Mouse (Mus musculus) liver, adult 2 months (tissue): ENCODE measurements around the gene Ing2. TPM values are rescaled to one million over a fixed set of nuclear protein-coding genes. Genes with fewer than 3 reads are reported as not detected.

ENCODE experiments used
- DNase-seq: peaks from one replicate; pipeline ENCODE4 v3.0.0-alpha.2; 2011; ENCODE audit warnings: low read depth, low spot score; ENCODE audit errors: extremely low read depth
- H3K27ac ChIP-seq: fragments of 200-500 bp; replicated peaks from 2 replicates; pipeline ENCODE4 v1.5.1; 2012; ENCODE audit warnings: low read depth, mild to moderate bottlenecking, control low read depth, inconsistent platforms, low read length; ENCODE audit not compliant: insufficient read depth
- H3K27me3 ChIP-seq: fragments of 200-500 bp; 2 replicates; pipeline ENCODE4 v1.6.1; 2012; ENCODE audit warnings: mild to moderate bottlenecking, moderate library complexity, low read length, inconsistent platforms; ENCODE audit not compliant: control insufficient read depth, insufficient read depth
- H3K36me3 ChIP-seq: fragments of 200-500 bp; 2 replicates; pipeline ENCODE4 v1.6.1; 2012; ENCODE audit warnings: low read length, inconsistent platforms; ENCODE audit not compliant: control insufficient read depth, insufficient read depth
- H3K4me1 ChIP-seq: fragments of 200-500 bp; 2 replicates; pipeline ENCODE4 v1.6.1; 2011; ENCODE audit warnings: low read length; ENCODE audit not compliant: control insufficient read depth, insufficient read depth
- H3K4me3 ChIP-seq: fragments of 200-500 bp; 2 replicates; pipeline ENCODE4 v1.5.1; 2011; ENCODE audit warnings: low read depth, mild to moderate bottlenecking, control low read depth, low read length, moderate library complexity; ENCODE audit not compliant: insufficient read depth
- H3K79me2 ChIP-seq: fragments of 200-500 bp; 2 replicates; pipeline ENCODE4 v1.6.1; 2012; ENCODE audit warnings: inconsistent platforms, mild to moderate bottlenecking, low read length, moderate library complexity; ENCODE audit not compliant: control insufficient read depth, insufficient read depth
- H3K9ac ChIP-seq: fragments of 200-500 bp; 2 replicates; pipeline ENCODE4 v1.6.1; 2012; ENCODE audit warnings: low read depth, mild to moderate bottlenecking, control low read depth, inconsistent platforms, low read length
- CTCF ChIP-seq: fragments of 200-500 bp; IDR thresholded peaks from 2 replicates; pipeline ENCODE4 v1.5.1; 2011; ENCODE audit warnings: low read depth, low read length, control low read depth
- POLR2A ChIP-seq: fragments of 200-500 bp; IDR thresholded peaks from 2 replicates; pipeline ENCODE4 v1.6.1; 2011; ENCODE audit warnings: low read length, control low read depth; ENCODE audit not compliant: insufficient read depth; ENCODE audit errors: extremely low read depth
- whole genome bisulfite sequencing: fragments of 180-500 bp; shearing (Covaris S2); methylation state at CpG from one replicate; pipeline ENCODE4 v1.1.7; 2018; 5-methylcytosine and 5-hydroxymethylcytosine counted together
- polyA plus RNA-seq: library from polyadenylated mRNA; depleted of rRNA; stranded (reverse); fragments of >200 nt; gene quantifications from 2 replicates; pipeline ENCODE4 v1.2.3, GENCODE M21; 2012; rRNA removed
- total RNA-seq: library from RNA; depleted of rRNA; stranded (reverse); fragments of >200 nt; gene quantifications from 2 replicates; pipeline ENCODE4 v1.2.3, GENCODE M21; 2014; rRNA removed

The Ing2 gene
- total and polyA plus RNA-seq, 2 experiments: 2.6 to 11.4 TPM

DNA sequence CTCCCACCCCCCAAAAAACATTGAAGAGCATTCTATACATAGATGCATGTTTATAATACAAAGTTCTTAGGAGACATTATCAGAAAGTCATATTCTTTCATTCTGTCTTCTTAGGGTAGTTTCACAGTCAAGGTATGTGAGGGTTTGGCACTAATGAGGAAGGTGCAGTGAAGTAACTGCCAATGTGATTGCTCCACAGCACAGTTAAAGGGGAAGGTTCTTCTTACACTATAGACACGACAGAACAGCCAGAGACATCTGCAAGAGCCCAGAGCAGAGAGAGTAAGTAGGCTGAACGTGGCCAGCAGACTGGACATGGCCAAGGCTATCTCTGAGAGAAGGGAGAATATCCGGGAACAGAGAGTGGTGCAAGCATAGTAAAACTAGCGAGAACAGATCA is 38.2 kb downstream of the Ing2 start:
- 72% methylated on average over 4 of the region's 4 CpGs for WGBS
- Histone ChIP-seq H3K4me1 (no peaks in the 10 kb centered on the region), H3K27me3 (no peaks in the 10 kb centered on the region)

DNA sequence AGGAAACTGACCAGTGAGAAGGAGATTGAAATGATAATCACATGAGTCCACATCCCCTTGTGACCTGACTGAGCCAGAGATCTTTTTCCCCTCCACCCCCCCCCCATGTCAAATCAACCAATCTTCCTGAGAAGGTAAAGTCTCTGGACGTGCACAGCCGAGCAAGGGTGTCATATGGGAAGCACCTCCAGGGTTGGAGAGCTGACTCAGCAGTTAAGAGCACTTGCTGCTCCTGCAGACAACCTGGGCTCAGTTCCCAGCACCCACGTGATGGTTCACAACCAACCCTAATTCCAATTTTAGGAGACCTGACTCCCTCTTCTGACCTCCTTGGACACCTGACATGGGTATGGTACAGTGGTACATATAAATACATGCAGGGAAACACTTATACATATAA is 39.3 kb downstream of the Ing2 start:
- no peaks in the 10 kb centered on the region for H3K79me2 ChIP-seq
- no peak for DNase-seq
- 92% methylated on average over 3 of the region's 3 CpGs for WGBS
- no peak overlapping the region for H3K4me3 ChIP-seq
- no peak overlapping the region for H3K9ac ChIP-seq
- H3K27me3 ChIP-seq: no peaks in the 10 kb centered on the region
- no peaks in the 10 kb centered on the region for H3K4me1 ChIP-seq
- no peak overlapping the region for H3K27ac ChIP-seq
- no peaks in the 10 kb centered on the region for H3K36me3 ChIP-seq
- TF ChIP-seq CTCF (no peak), POLR2A (no peak)

More for the DNA sequence above, 38.2 kb downstream of the Ing2 start:
- Histone ChIP-seq H3K4me3 (no peak overlapping the region), H3K27ac (no peak overlapping the region), H3K36me3 (no peaks in the 10 kb centered on the region), H3K9ac (no peak overlapping the region), H3K79me2 (no peaks in the 10 kb centered on the region)
- TF ChIP-seq CTCF (no peak), POLR2A (no peak)
- DNase-seq: no peak

DNA sequence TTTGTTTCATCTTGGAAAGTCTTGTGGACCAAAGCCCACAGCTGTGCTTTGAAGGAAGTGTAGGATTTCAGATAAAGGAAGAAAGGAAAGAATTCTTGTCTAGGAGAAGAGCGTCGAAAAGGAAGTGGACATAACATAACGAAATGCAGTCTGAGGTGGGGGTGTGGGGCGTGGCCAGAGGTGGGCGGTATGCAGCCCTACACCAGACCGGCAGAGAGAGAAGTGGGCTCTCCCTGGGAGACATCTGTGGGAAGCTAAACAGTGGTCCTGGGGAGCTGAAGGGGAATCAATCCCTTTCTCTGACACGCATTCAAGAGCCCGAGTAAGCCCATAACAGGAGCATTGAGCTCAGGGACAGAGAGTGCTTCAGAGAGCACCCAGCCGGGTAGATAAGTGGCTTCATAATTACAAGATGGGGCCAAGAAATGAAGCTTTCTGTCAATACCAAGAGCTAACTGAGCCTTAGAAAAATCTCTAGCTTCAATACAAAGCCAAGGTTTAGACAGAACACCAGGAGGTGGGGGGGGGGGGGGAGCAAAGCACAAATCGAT is 40.5 kb downstream of the Ing2 start:
- no peaks in the 10 kb centered on the region for H3K36me3 ChIP-seq
- no peak for DNase-seq
- H3K4me1 ChIP-seq: no peaks in the 10 kb centered on the region
- H3K27me3 ChIP-seq: no peaks in the 10 kb centered on the region
- no peak overlapping the region for H3K9ac ChIP-seq
- no peak for TF ChIP-seq CTCF
- TF ChIP-seq POLR2A: no peak
- H3K79me2 ChIP-seq: no peaks in the 10 kb centered on the region
- WGBS: 60% methylated on average over 10 of the region's 10 CpGs
- H3K4me3 ChIP-seq: no peak overlapping the region
- no peak overlapping the region for H3K27ac ChIP-seq

DNA sequence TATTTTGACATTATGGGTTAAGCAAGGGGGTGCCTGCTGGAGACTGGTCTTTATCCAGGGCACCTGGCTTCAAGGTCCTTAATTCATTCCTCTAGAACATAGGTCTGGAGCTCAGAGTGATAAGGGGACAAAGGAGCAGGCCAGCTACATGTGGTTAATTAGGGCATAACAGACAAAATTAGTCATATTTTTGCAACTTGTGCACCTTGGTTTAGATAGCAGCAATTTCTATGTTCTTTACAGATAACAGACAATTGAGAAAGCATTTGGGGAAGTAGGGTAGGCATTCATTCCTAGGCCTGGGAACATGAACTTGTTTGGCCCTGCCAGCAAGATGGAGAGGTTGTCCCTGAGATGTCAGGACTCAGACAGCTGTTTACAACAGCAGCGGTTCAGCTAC is 54.2 kb downstream of the Ing2 start:
- TF ChIP-seq POLR2A (no peak), CTCF (no peak)
- H3K9ac ChIP-seq: no peak overlapping the region
- no peaks in the 10 kb centered on the region for H3K79me2 ChIP-seq
- no peaks in the 10 kb centered on the region for H3K4me1 ChIP-seq
- H3K4me3 ChIP-seq: no peak overlapping the region
- H3K27me3 ChIP-seq: no peaks in the 10 kb centered on the region
- 95% methylated on average over 1 of the region's 1 CpGs for WGBS
- no peak for DNase-seq
- no peak overlapping the region for H3K27ac ChIP-seq
- no peaks in the 10 kb centered on the region for H3K36me3 ChIP-seq

Other genes starting within 250 kb of the Ing2 start
- gene Stox2, start 229.2 kb downstream of the Ing2 start, total RNA-seq: 0.87 and 1.0 TPM in 2 replicates
- gene Stox2, start 229.2 kb downstream of the Ing2 start, polyA plus RNA-seq: 0.10 and 0.26 TPM in 2 replicates
- 25.0 and 25.6 TPM in 2 replicates for gene Trappc11, start 142.1 kb downstream of the Ing2 start, total RNA-seq
- gene Trappc11, start 142.1 kb downstream of the Ing2 start, polyA plus RNA-seq: 12.2 and 12.6 TPM in 2 replicates
- 9.6 and 10.7 TPM in 2 replicates for gene Rwdd4a, start 141.9 kb downstream of the Ing2 start, total RNA-seq
- 12.3 and 13.0 TPM in 2 replicates for gene Rwdd4a, start 141.9 kb downstream of the Ing2 start, polyA plus RNA-seq
- 12.1 and 15.0 TPM in 2 replicates for gene Cdkn2aip, start 38.4 kb upstream of the Ing2 start, total RNA-seq
- gene Cdkn2aip, start 38.4 kb upstream of the Ing2 start, polyA plus RNA-seq: 7.3 and 8.3 TPM in 2 replicates
- gene Cldn24, start 146.6 kb upstream of the Ing2 start, total RNA-seq: not detected in 2 replicates
- not detected in 2 replicates for gene Cldn24, start 146.6 kb upstream of the Ing2 start, polyA plus RNA-seq
- gene Cldn22, start 148.9 kb upstream of the Ing2 start, total RNA-seq: not detected in 2 replicates
- gene Cldn22, start 148.9 kb upstream of the Ing2 start, polyA plus RNA-seq: not detected in 2 replicates